Mouse (Mus musculus) stomach, postnatal 0 days (tissue): ENCODE results near the gene Il16.

ENCODE experiments used
- CTCF ChIP-seq: IDR thresholded peaks from 2 replicates; pipeline ENCODE4 v1.5.1; 2016; ENCODE audit warnings: antibody characterized with exemption, low read depth, mild to moderate bottlenecking, moderate library complexity
- EP300 ChIP-seq: optimal IDR thresholded peaks from 2 replicates; pipeline ENCODE3; 2016; ENCODE audit warnings: antibody characterized with exemption

- TF ChIP-seq CTCF (no peak), EP300 (no peak)
These were observed 118.8 kb downstream of the Il16 start for GRCm38 (mm10) chr7:83626557-83627257.
